ENCODE assay signal across 7 mouse cellular contexts in genomic region chr3:102526481-102526880, GRCm38 (mm10). TPM values are rescaled to one million over a fixed set of nuclear protein-coding genes. Genes with fewer than 3 reads are reported as not detected.
DNase-seq lines count a peak whose midpoint lies in the region; ATAC-seq and TF ChIP-seq lines count a peak whose summit lies in the region.

No protein-coding gene starts in this region.

- peaks cover 20% of the 10 kb centered on the region for H3K4me1 ChIP-seq in lung, embryonic 15.5 days
- H3K4me1 ChIP-seq in forebrain, postnatal 0 days (ENCODE audit: insufficient read depth) = no peaks in the 10 kb centered on the region

- TF ChIP-seq CTCF in forebrain, postnatal 0 days (IDR thresholded peaks at IDR 0.05; ENCODE audit: low read depth) = no peak

- no peaks in the 10 kb centered on the region for H3K36me3 ChIP-seq in lung, embryonic 15.5 days
- no peaks in the 10 kb centered on the region for H3K36me3 ChIP-seq in forebrain, postnatal 0 days (ENCODE audit: insufficient read depth)

- peak overlapping the region; percentile 39; the same call in 1 of the 2 replicates for H3K4me2 ChIP-seq in lung, embryonic 15.5 days
- no peak overlapping the region for H3K4me2 ChIP-seq in forebrain, postnatal 0 days (ENCODE audit: low read depth)

- H3K4me3 ChIP-seq in lung, embryonic 15.5 days = no peak overlapping the region
- H3K4me3 ChIP-seq in forebrain, postnatal 0 days (ENCODE audit: low read depth, low read length) = no peak overlapping the region

- H3K27ac ChIP-seq in lung, embryonic 15.5 days = no peak overlapping the region
- H3K27ac ChIP-seq in forebrain, postnatal 0 days (ENCODE audit: low read depth, low read length) = no peak overlapping the region

- H3K27me3 ChIP-seq in lung, embryonic 15.5 days = no peaks in the 10 kb centered on the region
- no peaks in the 10 kb centered on the region for H3K27me3 ChIP-seq in forebrain, postnatal 0 days (ENCODE audit: insufficient read depth, low read length)

- no peak overlapping the region for H3K9ac ChIP-seq in lung, embryonic 15.5 days
- no peak overlapping the region for H3K9ac ChIP-seq in forebrain, postnatal 0 days

- WGBS in lung, embryonic 15.5 days = 29% methylated on average over 6 of the region's 6 CpGs
- WGBS in forebrain, postnatal 0 days = 43% methylated on average over 6 of the region's 6 CpGs

- H3K9me3 ChIP-seq in lung, embryonic 15.5 days = no peaks in the 10 kb centered on the region
- no peaks in the 10 kb centered on the region for H3K9me3 ChIP-seq in forebrain, postnatal 0 days (ENCODE audit: low read length)

- DNase-seq in NIH3T3 (ENCODE audit: low read depth) = peak; percentile 97
- peak; percentile 36 for DNase-seq in adrenal gland, postnatal 25 days
- DNase-seq in heart, adult 9 months (ENCODE audit: low spot score in 2 of 2) = peak; percentile 61 to 76
- DNase-seq in frontal cortex, postnatal 25 days (ENCODE audit: low spot score in 2 of 2) = no peak
- no peak for DNase-seq in forebrain, postnatal 0 days

- 0 out of 2 replicates have a peak, but pooled peaks have one; percentile 35 for ATAC-seq in lung, embryonic 15.5 days (ENCODE audit: borderline replicate concordance, extremely low read depth, low FRiP score, low TSS enrichment)
- ATAC-seq in inflammation-experienced regulatory T-cells, adult 6 months = no peak
- ATAC-seq in forebrain, postnatal 0 days = no peak

RNA-seq across cellular contexts. Expression of gene Ngf, which starts 56.8 kb away (rescaled TPM):
- 1.5 and 1.7 TPM in 2 replicates for total RNA-seq in adrenal gland, postnatal 25 days (2021)
- 0.81 and 0.97 TPM in 2 replicates for polyA plus RNA-seq in lung, embryonic 15.5 days (2015; fragmentation: Nextera tagmentation; extraction: Ambion mirVana)
- under 1 TPM in 1 of 3 experiments, not detected in 2; 0.51 TPM for polyA plus RNA-seq in inflammation-experienced regulatory T-cells, adult 6 months (2017; shearing (Covaris generic))
- 1.2 and 3.2 TPM in 2 replicates for total RNA-seq in forebrain, postnatal 0 days (2014; rRNA removed)
- polyA plus RNA-seq in forebrain, postnatal 0 days (2015; fragmentation: Nextera tagmentation; extraction: Ambion mirVana) = 1.1 and 1.2 TPM in 2 replicates

Comparison
In these comparisons a context has a peak if more than half of its experiments do, and no peak if none do; other contexts are left out.
1. DNase-seq: peak in NIH3T3 (single experiment), adrenal gland, postnatal 25 days (single experiment) and heart, adult 9 months (2 of 2); none in frontal cortex, postnatal 25 days (0 of 2) and forebrain, postnatal 0 days (single experiment).